Mouse (Mus musculus) inflammation-experienced regulatory T-cells, adult 6 months (primary cell): Measurements from ENCODE around the gene Ap5s1. TPM values are rescaled to one million over a fixed set of nuclear protein-coding genes. Genes with fewer than 3 reads are reported as not detected.

ENCODE experiments used
- ATAC-seq: one replicate; pipeline ENCODE4 v1.8.0; 2017
- polyA plus RNA-seq, 3 experiments: library from polyadenylated mRNA; unstranded; fragments of 100-300 nt; shearing (Covaris generic); gene quantifications; one replicate each; pipeline ENCODE4 v1.2.1; 2017

Ap5s1 gene
- polyA plus RNA-seq, 3 experiments from 2014 or later: 13.4 to 25.1 (median 20.9) TPM

DNA sequence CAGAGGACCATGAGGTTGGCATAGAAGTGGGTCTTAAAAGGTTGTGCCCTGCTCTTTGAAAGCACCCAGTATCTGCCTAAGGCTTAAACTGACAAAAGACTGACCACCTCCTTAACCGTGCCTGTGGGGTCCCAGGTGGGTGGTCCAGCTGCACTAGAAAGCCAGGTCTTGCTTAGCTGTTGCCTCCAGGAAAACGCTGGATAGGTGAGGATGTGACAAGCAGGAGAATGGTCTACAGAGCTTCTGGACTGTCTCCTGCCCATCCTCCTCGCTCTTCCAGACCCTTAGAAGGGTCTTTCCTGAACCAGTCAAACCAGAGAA lies 19.3 kb upstream of the Ap5s1 start:
- ATAC-seq: no peak

GRCm38 (mm10) chr2:131188311-131188710 lies 18.6 kb upstream of the Ap5s1 start:
- no peak for ATAC-seq

GRCm38 (mm10) chr2:131189521-131190309 lies 17.2 kb upstream of the Ap5s1 start:
- ATAC-seq: peak; percentile 37

GRCm38 (mm10) chr2:131190344-131191004 lies 16.4 kb upstream of the Ap5s1 start:
- no peak for ATAC-seq

- peak; percentile 43 for ATAC-seq
These were observed 15.9 kb upstream of the Ap5s1 start for GRCm38 (mm10) chr2:131191005-131191390.

DNA sequence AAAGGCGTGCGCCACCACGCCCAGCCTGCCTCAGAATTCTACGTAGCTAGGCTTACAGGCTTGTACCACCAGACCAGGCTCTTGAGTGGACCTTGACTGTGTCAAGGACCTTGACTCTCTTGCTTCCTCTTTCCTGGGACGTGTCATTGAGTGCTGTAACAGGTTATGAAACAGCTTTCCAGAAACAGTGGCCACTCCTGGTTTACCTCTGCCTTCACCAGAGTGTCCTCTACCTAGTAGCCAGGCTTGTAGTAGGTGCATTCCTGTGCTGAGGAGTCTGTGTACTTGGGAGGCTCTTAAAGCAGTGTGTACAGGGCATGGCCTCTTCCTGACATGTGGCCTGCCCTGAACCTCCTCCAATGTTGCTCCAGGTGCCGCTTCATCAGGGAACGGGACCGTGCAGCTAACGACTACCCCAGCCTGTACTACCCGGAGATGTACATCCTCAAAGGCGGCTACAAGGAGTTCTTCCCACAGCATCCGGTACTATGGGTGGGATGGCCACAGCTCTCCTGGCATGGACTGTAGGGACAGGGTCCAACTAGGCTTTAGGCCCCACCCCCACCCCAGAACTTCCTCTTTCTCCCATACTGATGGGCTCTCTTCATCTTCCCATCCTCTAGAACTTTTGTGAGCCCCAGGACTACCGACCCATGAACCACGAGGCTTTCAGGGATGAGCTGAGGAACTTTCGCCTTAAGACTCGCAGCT lies 10.1 kb upstream of the Ap5s1 start:
- ATAC-seq: no peak

DNA sequence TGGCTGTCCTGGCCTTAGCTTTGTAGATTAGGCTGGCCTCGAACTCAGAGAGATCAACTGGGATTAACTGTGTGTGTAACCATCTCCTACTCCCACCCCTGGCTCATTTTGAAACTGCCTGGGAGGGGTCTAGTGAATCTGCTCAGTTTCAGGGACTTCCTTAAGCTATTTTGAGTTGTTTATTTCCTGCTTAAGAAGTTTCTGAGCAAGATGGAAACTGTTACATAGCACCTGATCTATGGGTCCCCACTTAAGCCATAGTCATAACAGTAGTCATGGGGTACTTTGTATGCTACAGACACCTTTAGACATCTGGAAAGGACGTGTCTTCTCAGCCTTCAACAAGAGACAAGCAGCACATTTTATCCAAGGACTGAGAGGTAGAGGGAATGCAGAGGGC lies 6.2 kb upstream of the Ap5s1 start:
- no peak for ATAC-seq

DNA sequence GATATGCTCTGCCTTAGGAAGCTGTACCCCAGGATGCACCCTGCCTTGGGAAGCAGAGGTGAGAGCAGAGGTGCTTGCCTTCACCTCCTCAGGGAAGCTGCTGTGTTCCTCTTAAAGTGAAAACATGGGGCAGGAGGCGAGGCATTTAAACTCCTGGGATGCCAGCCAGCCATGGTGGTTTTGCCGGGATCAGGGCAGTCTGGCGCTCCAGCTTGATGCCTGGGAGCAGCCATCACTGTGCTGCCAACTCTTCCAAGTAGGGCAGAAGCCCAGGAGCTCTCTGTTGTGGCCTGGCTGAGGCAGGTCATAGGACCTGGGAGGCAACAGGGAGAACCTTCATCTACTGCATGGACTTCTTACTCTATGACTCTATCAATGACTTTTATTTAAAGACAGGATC lies 5.6 kb upstream of the Ap5s1 start:
- no peak for ATAC-seq

DNA sequence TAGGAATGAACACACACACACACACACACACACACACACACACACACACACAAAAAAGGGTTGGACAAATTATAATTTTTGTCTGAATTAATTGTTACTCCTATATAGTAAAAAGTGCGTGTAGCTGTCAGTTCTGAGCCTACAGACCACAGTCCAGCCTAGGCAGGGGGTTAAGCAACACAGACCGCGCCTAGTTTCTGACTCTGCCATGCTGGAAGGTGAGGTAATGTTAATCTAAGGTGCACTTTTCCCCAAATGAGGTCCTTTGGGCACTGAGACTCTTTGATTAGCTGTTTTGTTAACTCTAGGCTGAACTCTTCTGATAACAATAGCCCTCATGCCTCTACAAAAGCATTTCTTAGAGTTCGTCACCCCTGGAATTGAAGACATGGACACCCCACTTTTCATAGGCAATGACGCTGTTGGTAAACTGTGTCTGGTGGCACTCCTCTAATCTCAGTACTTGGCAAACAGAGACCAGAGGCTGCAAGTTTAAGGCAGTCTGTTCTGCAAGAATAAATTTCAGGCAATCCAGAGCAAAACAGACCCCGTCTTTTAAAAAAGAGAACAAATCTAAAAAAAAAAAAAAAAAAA lies 3.0 kb upstream of the Ap5s1 start:
- ATAC-seq: no peak

- ATAC-seq: no peak
These were observed 2.4 kb upstream of the Ap5s1 start for GRCm38 (mm10) chr2:131204410-131204981.

DNA sequence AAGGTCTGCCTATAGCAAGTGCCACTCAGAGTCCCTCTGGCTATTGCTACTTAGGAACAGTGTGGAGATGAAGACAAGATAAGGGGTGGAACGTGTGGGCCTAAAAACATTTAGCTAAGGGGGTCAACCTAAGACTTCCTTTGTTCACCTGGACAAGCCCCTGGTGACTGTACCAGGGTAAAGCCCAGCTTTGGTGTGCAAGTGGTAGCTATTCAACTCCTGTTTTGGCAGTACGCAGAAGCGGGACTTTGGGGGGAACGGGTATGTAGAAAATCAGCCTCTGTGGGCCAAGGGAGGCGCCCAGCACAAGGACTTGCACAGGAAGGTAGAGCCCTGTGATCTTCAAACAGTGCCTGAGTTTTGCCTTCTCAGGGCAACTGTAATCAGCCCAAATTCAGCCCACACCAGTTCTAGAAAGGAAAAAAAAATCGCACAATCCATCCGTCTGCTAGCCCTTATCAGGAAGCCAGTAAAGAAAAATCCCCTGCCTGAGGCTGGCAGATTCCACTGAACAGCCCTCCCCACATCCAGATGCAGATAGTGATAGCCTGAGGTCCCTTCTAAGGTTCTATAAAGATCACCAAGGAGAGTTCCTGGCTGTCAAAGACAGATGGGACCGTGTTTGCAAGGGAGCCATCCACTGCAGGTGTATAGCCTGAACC lies 1.2 kb upstream of the Ap5s1 start:
- ATAC-seq: no peak

- ATAC-seq: no peak
These were observed 1.5 kb downstream of the Ap5s1 start for GRCm38 (mm10) chr2:131208356-131208755.

DNA sequence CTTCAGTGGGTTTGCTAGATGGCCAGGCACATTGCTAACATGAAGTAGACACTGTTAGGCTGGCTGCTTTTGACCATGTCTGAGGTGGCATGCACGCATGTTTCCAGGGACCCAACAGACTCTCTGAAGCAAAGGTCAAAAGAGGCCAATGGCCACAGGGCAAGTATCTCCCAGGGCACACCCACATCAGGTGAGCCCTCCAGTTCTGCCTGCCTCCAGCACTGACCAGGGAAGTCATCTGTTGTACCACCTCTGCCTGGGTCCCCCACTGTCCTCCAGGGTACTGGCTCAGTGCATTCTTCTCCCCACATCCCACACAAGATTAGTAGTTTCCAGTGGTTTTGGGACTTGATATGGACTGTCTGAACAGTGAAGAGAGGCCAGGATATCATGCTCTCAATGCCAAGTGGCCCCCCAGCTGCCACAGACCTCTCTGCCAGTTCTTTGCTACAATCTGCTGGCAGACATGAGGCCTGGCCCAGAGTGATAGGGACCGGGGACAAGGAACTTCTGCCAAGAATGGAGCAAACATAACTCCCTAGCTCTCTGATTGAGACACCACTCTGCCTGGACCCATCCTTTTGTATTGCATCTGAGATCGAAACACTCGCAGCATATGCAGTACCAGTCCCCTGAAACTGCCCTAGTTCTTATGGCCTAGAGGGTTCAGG lies 2.4 kb downstream of the Ap5s1 start:
- no peak for ATAC-seq

- peak; percentile 99 for ATAC-seq
These were observed 3.3 kb downstream of the Ap5s1 start for GRCm38 (mm10) chr2:131209969-131210792.

DNA sequence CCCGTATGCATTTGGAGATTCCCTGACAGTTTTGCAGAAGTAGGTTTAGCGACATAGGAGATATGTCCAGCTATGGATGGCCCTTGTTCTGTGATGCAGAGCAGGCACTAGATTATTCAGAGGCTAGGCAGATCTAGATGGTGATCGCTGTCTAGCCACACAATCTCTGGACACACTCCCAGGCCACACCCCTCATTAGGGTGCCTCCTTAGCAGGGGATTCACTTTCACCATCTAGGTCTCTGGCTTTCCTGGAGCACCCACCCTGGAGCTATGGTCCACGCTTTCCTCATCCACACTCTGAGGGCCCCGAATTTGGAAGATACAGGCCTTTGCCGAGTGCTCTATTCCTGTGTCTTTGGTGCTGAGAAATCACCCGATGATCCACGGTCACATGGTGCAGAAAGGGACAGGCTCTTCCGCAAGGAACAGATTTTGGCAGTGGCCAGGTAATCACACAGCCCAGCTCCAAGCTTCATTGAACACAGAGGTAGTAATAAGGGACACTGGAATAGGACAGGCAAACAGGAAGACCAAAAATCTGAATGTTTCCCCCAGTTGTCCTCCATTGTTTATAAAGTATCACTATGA lies 4.2 kb downstream of the Ap5s1 start:
- no peak for ATAC-seq

DNA sequence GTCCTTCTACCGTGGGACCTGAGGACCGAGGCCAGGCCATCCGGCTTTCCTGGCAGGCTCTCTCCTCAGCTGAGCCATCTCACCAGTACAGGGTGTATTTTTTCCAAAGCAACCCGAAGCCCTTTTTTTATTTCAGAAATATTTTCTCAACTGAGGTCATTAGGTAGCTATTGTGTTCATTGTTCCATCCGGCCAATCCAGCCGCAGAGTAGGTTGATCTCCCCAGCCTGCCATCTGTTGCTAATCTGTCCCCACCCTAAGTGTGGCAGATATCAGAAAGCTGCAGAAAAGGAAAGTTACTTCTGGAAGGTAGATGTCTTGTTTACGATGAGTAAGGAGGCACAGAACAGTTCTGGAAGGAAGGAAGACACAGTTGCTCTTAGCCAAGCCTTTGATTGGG lies 6.9 kb downstream of the Ap5s1 start:
- ATAC-seq: no peak

GRCm38 (mm10) chr2:131215941-131216858 lies 9.3 kb downstream of the Ap5s1 start:
- no peak for ATAC-seq

DNA sequence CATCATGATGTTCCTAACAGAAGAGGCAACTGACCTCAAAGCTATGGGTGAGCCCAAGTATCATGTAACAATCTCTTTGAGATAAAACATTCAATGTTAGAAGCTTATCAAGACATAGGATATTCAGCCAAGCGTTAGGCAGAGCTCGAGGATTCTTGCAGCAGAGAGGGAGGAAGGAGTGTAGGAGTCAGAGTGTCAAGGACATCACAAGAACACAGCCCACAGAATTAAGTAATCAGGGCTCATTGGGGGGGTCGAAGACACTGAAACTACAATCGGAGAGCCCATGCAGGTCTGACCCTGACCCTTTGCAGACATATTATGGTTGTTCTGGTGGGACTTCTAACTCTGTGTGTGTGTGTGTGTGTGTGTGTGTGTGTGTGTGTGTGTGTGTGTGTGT lies 13.2 kb downstream of the Ap5s1 start:
- ATAC-seq: no peak

DNA sequence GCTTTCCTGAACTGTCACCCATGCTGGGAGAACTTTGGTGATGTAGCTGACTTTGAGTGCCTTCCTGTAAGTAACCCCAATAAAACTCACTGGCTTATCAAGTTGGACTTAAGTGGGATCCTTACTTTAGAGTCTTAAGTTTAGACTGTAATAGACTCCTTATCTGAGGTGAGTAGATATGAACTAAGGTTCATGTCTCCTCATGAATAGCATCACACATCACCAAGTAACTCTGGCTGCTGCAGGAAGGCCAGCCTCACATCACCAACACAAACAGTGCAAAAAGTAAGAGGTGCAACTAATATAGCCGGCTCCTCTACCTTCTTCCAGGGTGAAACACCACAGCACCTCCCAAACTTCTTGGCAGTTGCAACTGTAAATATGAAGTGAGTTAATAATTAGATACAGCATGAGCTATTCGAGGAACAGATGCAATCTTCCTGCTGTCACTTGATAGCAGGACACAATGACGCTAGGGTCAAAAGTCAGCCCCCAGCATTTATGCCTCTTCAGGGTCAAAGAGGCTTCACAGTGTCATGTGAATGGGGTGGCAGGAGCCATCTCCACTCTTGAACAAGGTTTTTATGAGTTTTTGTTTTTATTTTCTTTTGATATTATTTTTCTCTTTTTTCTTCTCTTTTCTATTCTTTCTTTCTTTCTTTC lies 15.1 kb downstream of the Ap5s1 start:
- no peak for ATAC-seq
